Mouse (Mus musculus) small intestine, adult 2 months (tissue): Measurements from ENCODE around the gene Amz2.

Experiments used
- CTCF ChIP-seq: fragments of 200-500 bp; IDR thresholded peaks from 2 replicates; pipeline ENCODE4 v1.5.1; 2012; ENCODE audit warnings: low read depth, mild to moderate bottlenecking, control low read depth, inconsistent platforms, low read length, moderate library complexity, mixed read lengths; ENCODE audit not compliant: insufficient replicate concordance, insufficient read length; ENCODE audit errors: extremely low read depth
- POLR2A ChIP-seq: fragments of 200-500 bp; IDR thresholded peaks from 2 replicates; pipeline ENCODE4 v1.6.1; 2012; ENCODE audit warnings: low read depth, mild to moderate bottlenecking, control low read depth, inconsistent platforms, low read length, moderate library complexity

DNA sequence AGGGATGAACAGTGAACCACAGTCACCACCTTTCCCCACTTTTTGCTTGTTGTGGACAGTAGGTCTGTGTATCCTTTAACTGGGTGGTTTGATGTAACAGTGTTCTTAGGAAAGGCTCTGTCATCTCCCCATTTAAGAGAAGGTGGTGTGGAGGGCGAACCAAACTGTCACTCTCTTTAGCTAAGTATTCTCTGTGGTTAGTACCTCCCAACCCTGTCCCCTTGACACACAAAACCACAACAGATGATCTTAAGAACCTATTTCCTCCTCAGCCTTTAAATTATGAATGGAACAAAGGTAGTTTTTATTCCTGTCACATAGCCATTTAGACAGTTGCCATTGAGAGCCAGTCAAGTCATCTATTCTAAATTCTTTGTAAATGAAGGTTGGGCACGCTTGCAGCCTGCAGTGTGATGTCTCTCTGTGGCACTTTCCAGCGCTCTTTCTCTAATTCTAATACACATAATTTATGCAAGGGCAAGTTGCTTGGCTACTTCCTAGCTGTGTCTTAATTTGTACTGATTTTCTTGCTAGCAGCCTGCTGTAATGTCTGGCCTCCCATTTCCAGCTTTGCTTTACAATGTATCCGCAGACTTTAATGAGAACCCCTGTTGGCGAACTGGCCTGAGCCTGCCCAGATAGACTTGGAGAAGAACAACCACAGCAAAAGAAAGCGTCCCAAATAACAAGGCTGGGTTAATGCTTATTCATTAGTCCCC is 71.4 kb downstream of the Amz2 start:
- TF ChIP-seq CTCF: no peak
- TF ChIP-seq POLR2A: no peak
